Mouse (Mus musculus) hindbrain, embryonic 14.5 days (tissue): Measurements from ENCODE around the gene Tubb1. TPM values are rescaled to one million over a fixed set of nuclear protein-coding genes. Genes with fewer than 3 reads are reported as not detected.

Experiments
- ATAC-seq: fragments of 200-750 bp; cut with Nextera tagmentation; 2 replicates; pipeline ENCODE4 v1.8.0; 2017; ENCODE audit warnings: moderate number of reproducible peaks, mild to moderate bottlenecking, moderate TSS enrichment, moderate library complexity; ENCODE audit not compliant: low FRiP score
- DNase-seq: peaks from one replicate; pipeline ENCODE4 v3.0.0-alpha.2; 2015; ENCODE audit warnings: low spot score
- H3K27ac ChIP-seq: fragments of 300-500 bp; sonication (generic); 2 replicates; pipeline ENCODE4 v1.5.1; 2014; ENCODE audit warnings: mild to moderate bottlenecking, moderate library complexity
- H3K27me3 ChIP-seq: fragments of 300-500 bp; sonication (generic); 2 replicates; pipeline ENCODE4 v1.6.1; 2014; ENCODE audit warnings: mild to moderate bottlenecking, low read length, mixed read lengths; ENCODE audit not compliant: control insufficient read depth, insufficient read depth
- H3K36me3 ChIP-seq: fragments of 300-500 bp; sonication (generic); replicated peaks from 2 replicates; pipeline ENCODE4 v1.6.1; 2014; ENCODE audit not compliant: control insufficient read depth, insufficient read depth
- H3K4me1 ChIP-seq: fragments of 300-500 bp; sonication (generic); replicated peaks from 2 replicates; pipeline ENCODE4 v1.6.1; 2014; ENCODE audit warnings: antibody characterized with exemption, low read length, mixed read lengths; ENCODE audit not compliant: control insufficient read depth, insufficient read depth
- H3K4me2 ChIP-seq: fragments of 300-500 bp; sonication (generic); replicated peaks from 2 replicates; pipeline ENCODE4 v1.6.1; 2014; ENCODE audit warnings: mild to moderate bottlenecking, moderate library complexity
- H3K4me3 ChIP-seq: fragments of 300-500 bp; sonication (generic); replicated peaks from 2 replicates; pipeline ENCODE4 v1.5.1; 2014; ENCODE audit warnings: mild to moderate bottlenecking, low read length
- H3K9ac ChIP-seq: fragments of 300-500 bp; sonication (generic); 2 replicates; pipeline ENCODE4 v1.6.1; 2014
- H3K9me3 ChIP-seq: fragments of 300-500 bp; sonication (generic); 2 replicates; pipeline ENCODE4 v1.6.1; 2016; ENCODE audit warnings: low read length; ENCODE audit not compliant: control insufficient read depth
- WGBS: fragments of 180-500 bp; shearing (Covaris S2); extraction: QIAGEN DNeasy Blood & Tissue Kit; methylation state at CpG from one replicate; pipeline ENCODE4 v1.1.7; 2014; 5-methylcytosine and 5-hydroxymethylcytosine counted together
- polyA plus RNA-seq: library from polyadenylated mRNA; unstranded; fragments of >200 nt; fragmentation: Nextera tagmentation; extraction: Ambion mirVana; gene quantifications from 2 replicates; pipeline ENCODE4 v1.2.1, GENCODE M21; 2014

Gene Tubb1
- polyA plus RNA-seq, 1 experiment from 2014 or later: 0.82 TPM

DNA sequence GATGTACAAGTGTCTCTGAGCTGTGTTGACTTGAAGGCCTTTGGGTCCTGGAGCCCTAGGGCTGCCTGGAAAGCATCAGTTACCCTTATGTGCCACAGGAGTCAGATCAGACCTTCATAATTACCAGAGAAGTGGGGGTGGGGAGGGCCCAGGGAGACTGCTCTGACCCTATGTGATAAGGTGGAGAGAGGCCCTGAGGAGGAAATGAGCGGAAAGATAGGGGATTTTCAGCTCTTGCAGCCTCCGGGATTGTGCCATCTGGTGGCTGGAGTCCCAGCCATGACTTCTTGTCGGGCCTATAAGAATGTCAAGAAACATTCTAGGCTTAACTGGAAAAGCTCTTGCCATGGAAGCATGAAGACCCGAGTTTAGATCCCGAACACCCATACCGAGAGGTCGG lies 3.2 kb downstream of the Tubb1 start:
- Histone ChIP-seq H3K4me3 (no peak overlapping the region), H3K27me3 (no peaks in the 10 kb centered on the region), H3K4me2 (no peak overlapping the region), H3K4me1 (no peaks in the 10 kb centered on the region), H3K36me3 (no peaks in the 10 kb centered on the region), H3K27ac (no peak overlapping the region), H3K9ac (no peak overlapping the region), H3K9me3 (no peaks in the 10 kb centered on the region)
- 77% methylated on average over 7 of the region's 7 CpGs for WGBS
- DNase-seq (no peak), ATAC-seq (no peak)

DNA sequence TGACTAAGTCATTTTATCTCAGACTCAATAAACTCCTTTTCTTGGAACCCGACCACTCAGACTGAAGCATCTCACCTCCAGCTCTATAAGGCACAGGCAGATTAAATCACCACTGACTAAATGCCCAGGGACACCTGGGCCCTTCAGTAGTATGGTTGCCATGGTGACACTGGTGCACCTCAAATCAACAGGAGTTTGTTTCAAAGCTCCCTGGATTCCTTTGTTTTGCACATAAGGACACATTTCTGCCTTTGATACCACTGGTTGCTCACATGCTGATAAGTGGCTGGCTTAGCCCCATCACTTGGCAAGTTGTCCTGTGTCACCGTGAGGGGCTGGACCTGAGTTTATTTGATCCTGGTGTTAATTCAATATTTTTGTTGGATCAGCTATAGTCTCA lies 8.9 kb downstream of the Tubb1 start:
- Histone ChIP-seq H3K9me3 (no peaks in the 10 kb centered on the region), H3K9ac (no peak overlapping the region), H3K4me1 (peaks cover 10% of the 10 kb centered on the region), H3K27ac (no peak overlapping the region), H3K36me3 (peaks cover 29% of the 10 kb centered on the region), H3K27me3 (no peaks in the 10 kb centered on the region), H3K4me2 (no peak overlapping the region), H3K4me3 (no peak overlapping the region)
- WGBS: 57% methylated on average over 2 of the region's 2 CpGs
- ATAC-seq: no peak
- no peak for DNase-seq

DNA sequence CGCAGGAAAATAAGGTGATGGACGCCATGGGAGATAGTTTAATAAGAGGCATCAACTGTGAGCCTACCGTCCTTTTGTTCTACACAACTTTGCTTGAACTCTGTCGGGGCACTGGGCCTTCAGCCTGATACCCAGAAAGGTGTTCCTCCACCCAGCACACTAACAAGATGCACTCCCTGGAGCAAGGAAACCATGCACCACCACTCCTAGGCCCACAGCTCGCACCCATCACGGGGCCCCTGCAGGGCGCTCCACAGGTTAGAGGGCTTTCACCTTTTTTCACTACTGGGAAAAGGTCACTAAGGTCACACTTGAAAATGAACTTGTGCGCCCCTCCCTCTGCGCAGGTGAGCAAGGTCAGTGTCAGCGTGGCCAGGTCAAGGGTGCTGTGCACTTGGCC lies 12.9 kb downstream of the Tubb1 start:
- Histone ChIP-seq H3K4me2 (peak overlapping the region; percentile 90), H3K4me1 (peaks cover 10% of the 10 kb centered on the region), H3K9me3 (no peaks in the 10 kb centered on the region), H3K27ac (peak overlapping the region; percentile 51; the same call in 1 of the 2 replicates), H3K9ac (peak overlapping the region; percentile 84), H3K36me3 (peaks cover 55% of the 10 kb centered on the region), H3K4me3 (peak overlapping the region; percentile 82), H3K27me3 (no peaks in the 10 kb centered on the region)
- 42% methylated on average over 10 of the region's 10 CpGs for WGBS
- DNase-seq (no peak), ATAC-seq (peak; percentile 25)

DNA sequence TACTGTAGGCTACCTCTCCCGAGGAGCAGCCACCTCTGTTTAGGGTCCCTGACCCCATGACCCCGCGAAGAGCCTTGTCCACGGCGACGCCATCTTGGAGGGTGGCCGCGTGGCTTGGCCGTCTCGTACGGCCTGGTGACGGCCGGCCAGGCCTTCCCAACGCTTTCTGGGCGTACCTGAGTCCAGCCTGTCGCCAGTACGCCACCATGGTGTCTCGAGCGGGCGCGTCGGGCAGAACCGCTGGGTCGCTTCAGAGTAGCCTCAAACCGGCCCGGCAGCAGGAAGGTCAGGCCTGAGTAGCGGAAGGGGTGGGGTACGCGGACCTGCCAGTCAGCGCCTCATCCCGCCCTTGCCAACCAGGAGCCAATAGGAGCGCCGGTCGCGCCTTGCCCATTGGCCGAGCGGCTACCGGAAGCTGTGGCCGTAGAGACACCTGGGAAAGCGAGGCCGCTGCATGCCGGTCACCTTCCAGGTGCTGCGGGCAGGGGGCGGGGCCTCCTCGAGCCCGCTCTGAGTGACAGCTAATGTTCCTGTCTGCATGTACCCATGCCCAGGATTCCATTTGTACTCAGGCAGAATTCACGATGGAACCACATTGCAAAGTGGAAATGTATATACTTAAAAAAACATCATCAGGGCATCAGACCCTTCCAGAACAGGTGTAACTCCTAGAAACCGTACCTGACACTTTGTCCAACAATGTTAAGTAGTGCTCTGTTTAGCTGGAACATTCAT lies 13.5 kb downstream of the Tubb1 start, which contains the start of gene Atp5e:
Gene Atp5e, minus strand, starts transcription at position 317 of the 735 bp plus-strand sequence.
- H3K36me3 ChIP-seq: peaks cover 61% of the 10 kb centered on the region
- peak within 1 kb of the TSS; percentile 90 for H3K4me2 ChIP-seq
- DNase-seq (peak; percentile 89), ATAC-seq (peak; percentile 100)
- H3K9me3 ChIP-seq: no peaks in the 10 kb centered on the region
- H3K27ac ChIP-seq: peak within 1 kb of the TSS; percentile 51; the same call in 1 of the 2 replicates
- 3% methylated on average over 48 of the region's 48 CpGs for WGBS
- no peaks in the 10 kb centered on the region for H3K27me3 ChIP-seq
- H3K4me1 ChIP-seq: peaks cover 10% of the 10 kb centered on the region
- peak within 1 kb of the TSS; percentile 82 for H3K4me3 ChIP-seq
- H3K9ac ChIP-seq: peak within 1 kb of the TSS; percentile 84

DNA sequence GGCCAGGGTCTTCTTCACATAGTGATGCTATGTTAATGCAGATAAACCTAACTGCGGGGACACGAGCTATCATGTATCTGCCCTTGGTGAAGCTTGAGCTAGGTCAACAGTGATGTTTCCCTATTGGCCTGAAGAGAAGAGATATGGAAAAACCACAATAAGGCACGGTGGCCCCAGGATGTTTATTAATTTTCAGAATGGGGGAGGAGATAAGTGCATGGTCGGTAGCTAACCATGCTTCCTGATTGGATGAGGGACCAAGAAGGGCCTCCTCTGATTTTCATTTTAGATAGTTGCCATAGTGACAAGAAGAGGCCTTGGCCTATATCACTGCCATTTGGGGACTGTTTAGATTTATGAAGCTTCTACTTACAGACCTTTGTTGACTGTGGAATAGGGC lies 19.8 kb downstream of the Tubb1 start:
- ATAC-seq (no peak), DNase-seq (no peak)
- WGBS: 91% methylated on average over 4 of the region's 4 CpGs
- Histone ChIP-seq H3K27ac (no peak overlapping the region), H3K4me3 (no peak overlapping the region), H3K9me3 (no peaks in the 10 kb centered on the region), H3K4me2 (no peak overlapping the region), H3K4me1 (peaks cover 10% of the 10 kb centered on the region), H3K36me3 (peaks cover 36% of the 10 kb centered on the region), H3K27me3 (no peaks in the 10 kb centered on the region), H3K9ac (no peak overlapping the region)

DNA sequence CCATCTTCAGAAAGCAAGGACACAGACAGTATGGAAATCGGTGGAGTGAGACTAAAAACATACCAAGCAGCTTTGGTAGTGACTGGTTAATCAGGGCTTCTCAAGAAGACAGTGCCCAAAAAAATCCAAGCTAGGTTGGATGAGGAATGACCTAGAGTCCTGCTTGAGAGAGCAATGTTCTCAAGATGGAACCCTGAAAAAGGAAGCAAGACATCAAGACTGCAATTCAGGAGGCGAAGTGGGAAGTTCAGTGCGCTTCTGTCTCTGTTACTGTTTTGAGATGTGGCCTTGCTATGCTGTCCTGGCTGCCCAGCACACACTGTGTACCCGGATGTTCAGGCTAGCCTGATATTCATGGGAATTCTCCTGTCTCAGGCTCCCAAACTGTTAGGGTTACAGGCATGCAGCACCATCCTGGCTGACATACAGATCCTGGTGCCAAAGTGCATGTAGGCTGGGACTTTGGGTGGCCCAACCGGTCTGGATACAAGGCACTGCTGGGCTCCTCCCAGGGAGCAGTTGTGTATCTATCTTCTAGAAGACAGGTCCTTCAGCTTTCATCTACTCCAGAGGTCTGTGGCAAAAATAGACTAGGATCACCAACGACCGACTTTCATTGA lies 20.4 kb downstream of the Tubb1 start:
- Histone ChIP-seq H3K9ac (no peak overlapping the region), H3K9me3 (no peaks in the 10 kb centered on the region), H3K4me1 (peaks cover 10% of the 10 kb centered on the region), H3K27me3 (no peaks in the 10 kb centered on the region), H3K4me3 (no peak overlapping the region), H3K36me3 (peaks cover 30% of the 10 kb centered on the region), H3K4me2 (no peak overlapping the region), H3K27ac (no peak overlapping the region)
- DNase-seq: no peak
- 95% methylated on average over 7 of the region's 7 CpGs for WGBS
- ATAC-seq: no peak

DNA sequence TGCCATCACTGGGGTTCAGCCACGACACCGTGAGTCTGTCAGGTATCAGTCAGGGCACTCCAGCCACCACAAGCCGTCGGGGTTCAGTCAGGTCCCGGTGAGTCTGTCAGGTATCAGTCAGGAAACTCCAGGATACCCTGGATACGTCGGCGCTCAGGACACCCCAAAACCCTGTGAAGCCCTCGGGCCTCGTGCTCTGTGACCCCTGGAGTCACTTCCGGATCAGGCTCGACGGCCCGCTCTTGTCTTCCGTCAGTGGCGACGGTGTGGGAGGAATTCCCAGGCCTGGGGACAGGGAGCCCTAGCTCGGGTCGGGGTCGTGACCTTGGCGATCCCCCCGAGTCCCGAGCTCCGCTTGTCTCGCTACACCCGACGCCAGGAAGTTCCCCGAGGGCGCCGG lies 21.9 kb downstream of the Tubb1 start:
- Histone ChIP-seq H3K9me3 (no peaks in the 10 kb centered on the region), H3K9ac (peak overlapping the region; percentile 73), H3K36me3 (peaks cover 16% of the 10 kb centered on the region), H3K27me3 (no peaks in the 10 kb centered on the region), H3K4me2 (peak overlapping the region; percentile 69), H3K4me1 (peaks cover 10% of the 10 kb centered on the region), H3K4me3 (peak overlapping the region; percentile 76), H3K27ac (no peak overlapping the region)
- no peak; the same call in 1 of the 2 replicates for ATAC-seq
- DNase-seq: no peak
- WGBS: 7% methylated on average over 30 of the region's 30 CpGs

DNA sequence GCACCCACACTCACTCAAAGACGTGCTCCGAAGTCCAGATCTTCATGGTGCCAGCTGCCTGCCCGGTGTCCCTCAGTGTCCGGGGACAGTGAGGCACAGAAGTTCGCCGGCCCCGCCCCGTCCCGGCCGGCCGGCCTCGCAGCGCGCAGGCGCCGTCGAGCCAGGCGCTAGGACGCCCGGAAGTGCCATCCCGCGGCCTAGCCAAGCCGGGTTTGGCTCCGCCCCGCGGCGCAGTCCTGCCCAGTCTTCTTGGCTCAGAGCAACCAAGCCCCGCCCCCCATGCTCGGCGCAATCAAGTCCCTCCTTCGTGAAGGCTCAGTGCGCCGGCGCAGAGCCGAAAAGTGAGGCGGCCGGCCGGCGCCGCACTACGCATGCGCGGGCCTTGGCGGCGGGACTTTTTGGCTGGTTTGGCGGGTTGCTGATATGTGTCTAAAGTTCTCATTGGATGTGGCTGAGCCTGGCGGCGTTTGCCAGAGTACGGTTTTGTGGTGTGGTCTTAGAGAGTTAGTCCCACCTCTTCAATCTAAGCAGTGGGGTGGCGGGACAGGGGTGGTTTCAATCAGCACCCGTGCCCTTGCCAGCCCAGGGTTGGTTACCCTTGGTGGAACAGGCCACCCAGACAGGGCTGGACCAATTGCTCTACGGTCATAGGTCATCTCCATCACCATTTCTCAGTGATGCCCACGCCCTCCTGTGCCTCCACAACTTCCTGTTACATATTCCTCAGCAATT lies 22.5 kb downstream of the Tubb1 start, which contains the start of gene Prelid3b:
Gene Prelid3b, minus strand, starts transcription at position 264 of the 732 bp plus-strand sequence.
- 1% methylated on average over 52 of the region's 53 CpGs for WGBS

DNA sequence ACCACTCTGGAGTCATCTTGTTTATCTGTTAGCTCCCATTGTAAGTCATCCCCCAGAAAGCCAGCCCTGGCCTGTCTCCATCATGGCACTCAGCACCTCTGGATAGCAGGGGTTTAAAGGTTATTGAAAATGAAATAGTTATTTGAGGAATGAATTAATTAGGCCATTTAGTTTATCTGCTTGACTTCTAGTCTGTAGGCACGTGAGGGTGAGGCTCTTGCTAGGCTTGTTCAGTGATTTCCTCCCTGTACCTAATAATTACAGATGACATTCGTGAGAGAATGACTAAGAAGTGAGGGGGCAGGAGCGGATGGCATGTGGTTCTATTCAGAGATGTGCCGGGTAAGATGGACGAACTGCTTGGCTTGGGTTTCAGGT lies 23.0 kb downstream of the Tubb1 start:
- Histone ChIP-seq H3K9ac (peak overlapping the region; percentile 54), H3K27ac (no peak overlapping the region), H3K27me3 (no peaks in the 10 kb centered on the region), H3K4me2 (peak overlapping the region; percentile 69), H3K4me1 (peaks cover 10% of the 10 kb centered on the region), H3K9me3 (no peaks in the 10 kb centered on the region), H3K4me3 (peak overlapping the region; percentile 76), H3K36me3 (peaks cover 9% of the 10 kb centered on the region)
- WGBS: 81% methylated on average over 5 of the region's 5 CpGs
- no peak for ATAC-seq
- DNase-seq: no peak

More for the DNA sequence above, 22.5 kb downstream of the Tubb1 start, which contains the start of gene Prelid3b:
- Histone ChIP-seq H3K27me3 (no peaks in the 10 kb centered on the region), H3K4me3 (peak within 1 kb of the TSS; percentile 76), H3K4me2 (peak within 1 kb of the TSS; percentile 69), H3K27ac (no peak within 1 kb of the TSS), H3K36me3 (peaks cover 15% of the 10 kb centered on the region), H3K9me3 (no peaks in the 10 kb centered on the region), H3K4me1 (peaks cover 10% of the 10 kb centered on the region), H3K9ac (peak within 1 kb of the TSS; percentile 73)
- ATAC-seq (peak; percentile 99), DNase-seq (peak; percentile 99)
